Mouse (Mus musculus) intestine, postnatal 0 days (tissue): ENCODE results near the gene Pkd1l2. TPM values are rescaled to one million over a fixed set of nuclear protein-coding genes. Genes with fewer than 3 reads are reported as not detected.

Source experiments
- ATAC-seq: fragments of 200-750 bp; cut with Nextera tagmentation; 2 replicates; pipeline ENCODE4 v1.8.0; 2017; ENCODE audit warnings: mild to moderate bottlenecking, moderate TSS enrichment, moderate library complexity
- H3K27ac ChIP-seq: fragments of 300-500 bp; sonication (generic); 2 replicates; pipeline ENCODE4 v1.5.1; 2014; ENCODE audit warnings: mild to moderate bottlenecking, low read depth, low read length, moderate library complexity
- H3K27me3 ChIP-seq: fragments of 300-500 bp; sonication (generic); replicated peaks from 2 replicates; pipeline ENCODE4 v1.6.1; 2014; ENCODE audit warnings: low read length, mixed read lengths; ENCODE audit not compliant: control insufficient read depth, insufficient read depth
- H3K36me3 ChIP-seq: fragments of 300-500 bp; sonication (generic); 2 replicates; pipeline ENCODE4 v1.6.1; 2014; ENCODE audit warnings: mild to moderate bottlenecking, moderate library complexity; ENCODE audit not compliant: control insufficient read depth, insufficient read depth
- H3K4me1 ChIP-seq: fragments of 300-500 bp; sonication (generic); replicated peaks from 2 replicates; pipeline ENCODE4 v1.6.1; 2014; ENCODE audit warnings: antibody characterized with exemption, low read length, mixed read lengths; ENCODE audit not compliant: control insufficient read depth, insufficient read depth
- H3K4me2 ChIP-seq: fragments of 300-500 bp; sonication (generic); replicated peaks from 2 replicates; pipeline ENCODE4 v1.6.1; 2014; ENCODE audit warnings: low read depth, mild to moderate bottlenecking, moderate library complexity
- H3K4me3 ChIP-seq: fragments of 300-500 bp; sonication (generic); 2 replicates; pipeline ENCODE4 v1.5.1; 2014; ENCODE audit warnings: low read depth, low read length
- H3K9ac ChIP-seq: fragments of 300-500 bp; sonication (generic); 2 replicates; pipeline ENCODE4 v1.6.1; 2014; ENCODE audit warnings: mild to moderate bottlenecking, low read depth, low read length
- H3K9me3 ChIP-seq: fragments of 300-500 bp; sonication (generic); 2 replicates; pipeline ENCODE4 v1.6.1; 2016; ENCODE audit warnings: mixed run types; ENCODE audit not compliant: control insufficient read depth
- CTCF ChIP-seq: sonication (generic); IDR thresholded peaks from 2 replicates; pipeline ENCODE4 v1.5.1; 2016; ENCODE audit warnings: low read depth, mild to moderate bottlenecking, control low read depth, antibody characterized with exemption, moderate library complexity
- WGBS: fragments of 180-500 bp; shearing (Covaris S2); extraction: QIAGEN DNeasy Blood & Tissue Kit; methylation state at CpG from one replicate; pipeline ENCODE4 v1.1.7; 2014; 5-methylcytosine and 5-hydroxymethylcytosine counted together
- polyA plus RNA-seq: library from polyadenylated mRNA; unstranded; fragments of >200 nt; fragmentation: Nextera tagmentation; extraction: Ambion mirVana; gene quantifications from 2 replicates; pipeline ENCODE4 v1.2.1, GENCODE M21; 2015

The Pkd1l2 gene
- polyA plus RNA-seq, 1 experiment from 2014 or later: 0.33 TPM

- Histone ChIP-seq H3K27ac (no peak overlapping the region), H3K27me3 (no peaks in the 10 kb centered on the region), H3K4me3 (no peak overlapping the region), H3K36me3 (no peaks in the 10 kb centered on the region), H3K4me2 (no peak overlapping the region), H3K9me3 (no peaks in the 10 kb centered on the region), H3K9ac (no peak overlapping the region), H3K4me1 (0 out of 2 replicates have a peak, but pooled peaks cover 3% of the 10 kb centered on the region)
- no peak for ATAC-seq
- WGBS: 57% methylated on average over 9 of the region's 9 CpGs
- no peak for TF ChIP-seq CTCF
Measured at GRCm38 (mm10) chr8:117051316-117051715, 30.9 kb downstream of the Pkd1l2 start.

GRCm38 (mm10) chr8:117050763-117051162 is 31.5 kb downstream of the Pkd1l2 start:
- 0 out of 2 replicates have a peak, but pooled peaks cover 3% of the 10 kb centered on the region for H3K4me1 ChIP-seq
- H3K9ac ChIP-seq: no peak overlapping the region
- no peaks in the 10 kb centered on the region for H3K9me3 ChIP-seq
- TF ChIP-seq CTCF: no peak
- no peak overlapping the region for H3K27ac ChIP-seq
- no peaks in the 10 kb centered on the region for H3K27me3 ChIP-seq
- no peak overlapping the region for H3K4me3 ChIP-seq
- ATAC-seq: no peak
- WGBS: 76% methylated on average over 9 of the region's 9 CpGs
- no peaks in the 10 kb centered on the region for H3K36me3 ChIP-seq
- H3K4me2 ChIP-seq: no peak overlapping the region

GRCm38 (mm10) chr8:117049444-117049843 is 32.8 kb downstream of the Pkd1l2 start:
- Histone ChIP-seq H3K9ac (no peak overlapping the region), H3K27me3 (no peaks in the 10 kb centered on the region), H3K9me3 (no peaks in the 10 kb centered on the region), H3K4me2 (no peak overlapping the region), H3K36me3 (no peaks in the 10 kb centered on the region), H3K4me3 (no peak overlapping the region), H3K27ac (no peak overlapping the region), H3K4me1 (0 out of 2 replicates have a peak, but pooled peaks cover 3% of the 10 kb centered on the region)
- WGBS: 70% methylated on average over 7 of the region's 7 CpGs
- no peak for ATAC-seq
- peak; percentile 58 for TF ChIP-seq CTCF

- no peak overlapping the region for H3K4me3 ChIP-seq
- H3K9me3 ChIP-seq: no peaks in the 10 kb centered on the region
- no peaks in the 10 kb centered on the region for H3K36me3 ChIP-seq
- no peaks in the 10 kb centered on the region for H3K4me1 ChIP-seq
- H3K9ac ChIP-seq: no peak overlapping the region
- ATAC-seq: no peak
- no peak overlapping the region for H3K4me2 ChIP-seq
- TF ChIP-seq CTCF: no peak
- 85% methylated on average over 3 of the region's 3 CpGs for WGBS
- no peaks in the 10 kb centered on the region for H3K27me3 ChIP-seq
- H3K27ac ChIP-seq: no peak overlapping the region
Measured at GRCm38 (mm10) chr8:117043584-117043983, 38.7 kb downstream of the Pkd1l2 start.

- Histone ChIP-seq H3K36me3 (no peaks in the 10 kb centered on the region), H3K9me3 (no peaks in the 10 kb centered on the region), H3K27me3 (no peaks in the 10 kb centered on the region), H3K4me2 (no peak overlapping the region), H3K4me1 (no peaks in the 10 kb centered on the region), H3K4me3 (no peak overlapping the region), H3K9ac (no peak overlapping the region), H3K27ac (no peak overlapping the region)
- WGBS: 67% methylated on average over 7 of the region's 7 CpGs
- no peak for ATAC-seq
- no peak for TF ChIP-seq CTCF
Measured at GRCm38 (mm10) chr8:117039843-117040242, 42.4 kb downstream of the Pkd1l2 start.

- Histone ChIP-seq H3K4me3 (no peak overlapping the region), H3K27me3 (no peaks in the 10 kb centered on the region), H3K9me3 (no peaks in the 10 kb centered on the region), H3K9ac (no peak overlapping the region), H3K36me3 (no peaks in the 10 kb centered on the region), H3K4me1 (no peaks in the 10 kb centered on the region), H3K4me2 (no peak overlapping the region), H3K27ac (no peak overlapping the region)
- TF ChIP-seq CTCF: no peak
- 59% methylated on average over 7 of the region's 7 CpGs for WGBS
- ATAC-seq: 0 out of 2 replicates have a peak, but pooled peaks have one; percentile 31
Measured at GRCm38 (mm10) chr8:117037374-117037935, 44.8 kb downstream of the Pkd1l2 start.

- H3K9me3 ChIP-seq: no peaks in the 10 kb centered on the region
- no peak for ATAC-seq
- no peaks in the 10 kb centered on the region for H3K4me1 ChIP-seq
- TF ChIP-seq CTCF: no peak
- H3K27me3 ChIP-seq: no peaks in the 10 kb centered on the region
- WGBS: 73% methylated on average over 3 of the region's 3 CpGs
- H3K4me2 ChIP-seq: no peak overlapping the region
- no peak overlapping the region for H3K4me3 ChIP-seq
- H3K36me3 ChIP-seq: no peaks in the 10 kb centered on the region
- H3K27ac ChIP-seq: no peak overlapping the region
- no peak overlapping the region for H3K9ac ChIP-seq
Measured at GRCm38 (mm10) chr8:117033393-117033792, 48.9 kb downstream of the Pkd1l2 start.
